Mouse (Mus musculus): ENCODE data around the gene Gbgt1.
"Not testable (repeated sequence)": the region's sequence is repeated elsewhere in the genome, so short reads cannot be mapped to it uniquely, and the experiment has no call there.

Gene Gbgt1

DNA sequence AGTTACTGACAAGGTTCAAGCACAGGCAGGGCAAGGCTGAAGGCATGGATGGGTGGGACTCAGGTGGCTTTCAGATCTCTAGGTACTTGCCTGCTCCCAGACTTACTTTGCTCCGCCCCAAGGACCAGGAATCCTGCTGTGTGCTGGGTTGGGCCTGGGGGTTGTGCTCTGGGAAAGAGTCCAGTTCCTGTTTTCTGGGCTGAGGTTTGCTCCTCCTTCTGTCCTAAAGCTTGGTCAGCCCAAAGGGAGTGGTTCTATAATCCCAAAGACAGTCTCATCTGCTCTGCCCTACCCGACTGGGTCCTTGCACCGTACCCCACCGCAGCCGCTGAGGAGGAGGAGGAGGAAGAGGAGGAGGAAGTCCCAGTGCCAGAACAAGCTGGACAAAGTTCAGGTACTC, at the start of gene Gbgt1:
TSS of gene Gbgt1 (plus strand) at position 221 of the 400 bp plus-strand sequence.
- peak in 1 of 2 experiments; percentile 1 for DNase-seq

DNA sequence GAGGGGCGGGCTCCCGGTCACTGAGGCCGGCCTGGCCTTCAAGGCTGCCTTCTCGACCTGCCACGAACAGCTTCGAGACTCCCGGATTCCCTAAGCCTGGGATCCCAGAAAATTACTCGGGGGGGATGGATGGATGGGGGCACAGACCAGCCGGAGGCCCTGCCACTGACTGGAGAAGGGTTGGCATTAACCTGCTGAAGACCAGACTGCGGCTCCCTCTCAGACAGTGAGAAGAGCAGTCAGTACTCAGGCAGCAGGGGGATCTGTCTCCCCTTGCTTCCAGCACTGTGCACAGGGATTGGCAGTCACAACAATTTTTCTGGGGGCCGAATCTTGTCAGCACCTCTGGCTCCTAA, 49.4 kb upstream of the Gbgt1 start:
- DNase-seq, result no peak

DNA sequence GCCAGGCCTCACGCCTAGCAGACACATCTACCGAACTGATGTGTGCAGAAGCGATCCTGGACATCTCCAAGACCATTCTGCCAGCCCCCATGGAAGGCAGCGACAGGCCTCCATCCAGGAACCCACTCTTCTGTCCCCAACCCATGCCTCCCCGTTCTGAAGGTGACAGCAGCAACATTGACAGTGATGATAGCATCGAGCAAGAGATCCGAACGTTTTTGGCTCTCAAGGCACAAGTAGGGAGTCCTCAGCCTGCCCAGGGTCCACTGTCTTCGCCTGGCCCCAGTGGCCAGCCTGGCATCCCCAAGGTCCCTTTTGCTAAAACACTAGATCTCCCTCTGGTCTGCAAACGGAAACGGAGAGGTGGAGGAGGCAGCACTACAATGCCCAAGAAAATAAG, 45.0 kb upstream of the Gbgt1 start:
- no peak for DNase-seq

DNA sequence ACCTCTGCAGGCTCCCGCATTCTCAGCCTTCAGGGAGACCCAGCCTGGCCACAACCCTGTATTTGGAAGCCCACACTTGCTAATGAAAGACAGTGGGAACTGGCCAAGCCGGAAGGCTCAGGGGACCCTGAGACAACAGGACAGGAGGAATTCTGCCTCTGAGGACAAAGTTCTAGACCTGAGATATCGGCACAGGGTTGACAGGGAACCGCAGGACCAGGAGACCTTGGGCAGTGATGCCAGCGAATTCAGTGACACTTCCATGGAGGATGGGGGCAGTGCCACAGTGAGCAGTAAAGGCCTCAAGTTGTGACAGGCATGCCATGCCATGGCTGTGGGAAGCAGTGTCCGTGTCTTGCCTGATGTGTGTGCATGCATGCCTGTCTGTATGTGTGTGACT, 43.2 kb upstream of the Gbgt1 start:
- DNase-seq, result no peak

DNA sequence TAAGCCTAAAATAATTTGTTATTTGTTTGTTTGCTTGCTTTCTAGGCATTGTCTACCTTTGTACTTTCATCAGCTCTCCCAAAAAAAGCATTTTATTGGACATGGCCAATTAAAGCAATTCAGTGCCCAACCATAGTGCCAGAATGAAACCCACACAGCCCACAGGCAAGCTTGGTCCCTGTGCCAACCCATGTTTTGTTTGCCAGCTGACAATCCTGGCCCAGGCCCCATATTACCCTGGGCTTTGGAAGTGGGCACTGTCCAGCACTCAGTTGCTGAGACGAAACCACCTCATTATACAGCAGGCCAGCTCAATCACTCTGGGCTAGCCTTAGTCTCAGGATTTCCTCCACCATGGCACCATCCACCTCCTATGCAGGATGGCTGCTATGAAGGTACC, 40.1 kb upstream of the Gbgt1 start:
- DNase-seq, result peak; percentile 44 to 58

DNA sequence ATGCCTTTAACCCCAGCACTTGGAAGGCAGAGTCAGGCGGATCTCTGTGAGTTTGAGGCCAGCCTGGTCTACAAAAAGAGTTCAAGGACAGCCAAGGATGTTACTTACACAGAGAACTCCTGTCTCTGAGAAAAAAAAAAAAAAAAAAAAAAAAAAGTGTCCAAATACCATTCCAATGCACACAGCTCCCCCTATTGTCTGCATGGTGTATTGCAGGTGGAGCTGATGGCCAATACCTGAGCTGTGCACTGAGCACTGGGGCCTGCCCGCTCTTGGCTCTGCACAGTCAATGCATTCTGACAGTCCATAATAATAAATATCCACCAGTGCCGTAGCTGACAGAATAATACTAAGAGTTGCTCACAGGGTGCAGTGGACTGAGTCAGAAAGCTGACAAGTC, 32.8 kb upstream of the Gbgt1 start:
- DNase-seq, result peak; percentile 74 to 87

DNA sequence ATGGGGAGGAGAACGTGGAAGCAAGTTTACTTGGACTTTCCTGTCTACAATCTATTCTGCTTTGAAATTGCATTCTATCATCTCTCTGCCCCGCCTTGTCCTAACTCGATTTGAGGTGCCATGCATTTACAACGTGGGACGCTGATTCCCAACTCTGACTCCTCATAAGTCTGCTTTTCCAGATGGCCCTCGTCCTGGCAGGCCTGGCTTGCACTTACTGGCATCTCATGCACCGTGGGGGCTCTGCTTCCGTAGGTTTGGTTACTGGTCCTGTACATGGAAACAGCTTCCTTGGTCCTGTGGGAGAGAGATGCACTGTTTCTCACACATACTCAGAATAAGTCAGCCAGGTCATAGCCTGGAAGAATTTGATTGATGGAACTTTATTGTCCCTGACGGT, 31.8 kb upstream of the Gbgt1 start:
- no peak for DNase-seq

DNA sequence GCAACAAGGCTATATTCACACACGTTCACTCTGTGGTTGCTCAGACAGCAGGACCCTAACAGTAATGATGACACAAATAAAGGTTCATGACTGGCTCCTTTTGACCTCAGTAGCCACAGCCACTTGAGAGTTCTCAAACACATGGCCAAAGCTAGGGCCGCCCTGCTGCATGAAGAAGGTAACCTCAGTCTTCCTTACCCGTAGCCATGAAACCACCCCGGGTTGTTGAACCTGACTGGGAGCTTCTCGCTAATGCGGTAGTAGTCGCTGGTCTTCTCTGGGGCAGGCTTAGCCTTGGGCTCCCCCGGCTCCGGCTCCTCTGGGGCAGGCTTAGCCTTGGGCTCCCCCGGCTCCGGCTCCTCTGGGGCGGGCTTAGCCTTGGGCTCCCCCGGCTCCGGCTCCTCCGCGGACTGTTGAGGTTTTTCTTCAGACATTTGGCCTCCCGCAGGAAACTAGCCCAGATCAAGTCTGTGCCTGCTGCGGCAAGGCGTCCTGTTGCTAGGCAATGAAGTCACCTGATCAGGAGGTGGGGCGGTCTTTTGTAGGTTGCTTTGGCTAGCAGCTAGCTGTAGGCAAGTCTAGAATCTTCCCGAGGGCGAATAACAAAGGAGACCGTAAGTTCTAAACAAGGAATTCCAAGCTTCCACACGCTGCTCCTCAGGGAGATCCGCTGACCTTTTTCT, 30.7 kb upstream of the Gbgt1 start, which contains the start of gene 1700007K13Rik:
TSS of gene 1700007K13Rik (minus strand) at position 497 of the 683 bp plus-strand sequence.
- DNase-seq, result peak; percentile 81 to 86

DNA sequence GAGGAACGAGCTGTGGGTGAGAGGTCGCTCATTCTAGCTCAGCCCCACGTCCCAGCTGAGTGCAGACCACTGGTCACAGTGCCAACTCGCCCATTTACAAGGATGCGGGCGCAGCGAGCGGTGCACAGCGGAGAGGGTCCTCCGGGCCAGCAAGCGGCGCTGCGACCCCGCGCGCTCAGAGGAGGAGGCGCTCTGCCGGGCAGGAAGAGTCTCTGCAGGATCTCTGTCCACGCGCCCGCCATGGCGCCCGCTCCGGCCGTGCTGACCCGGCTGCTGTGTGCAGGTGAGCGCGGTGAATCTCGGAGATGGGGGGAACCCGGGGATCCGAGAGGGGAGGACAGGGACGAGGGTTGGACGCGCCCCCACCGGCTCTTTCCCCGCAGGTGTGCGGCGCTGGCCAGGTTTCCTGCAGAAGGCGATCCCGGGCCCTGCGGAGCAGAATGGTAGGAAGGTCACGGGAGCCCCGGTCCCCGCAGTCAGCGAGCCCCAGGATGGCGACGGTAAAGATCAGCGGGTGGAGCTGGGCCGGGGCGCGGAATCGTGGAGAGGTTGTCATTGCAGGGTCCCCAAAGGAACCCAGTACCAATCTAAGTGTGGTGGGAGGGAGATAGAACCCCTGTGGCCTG, 28.7 kb upstream of the Gbgt1 start, which contains the start of gene Mrps2:
TSS of gene Mrps2 (plus strand) at position 207 of the 626 bp plus-strand sequence.
- peak; percentile 92 to 94 for DNase-seq

DNA sequence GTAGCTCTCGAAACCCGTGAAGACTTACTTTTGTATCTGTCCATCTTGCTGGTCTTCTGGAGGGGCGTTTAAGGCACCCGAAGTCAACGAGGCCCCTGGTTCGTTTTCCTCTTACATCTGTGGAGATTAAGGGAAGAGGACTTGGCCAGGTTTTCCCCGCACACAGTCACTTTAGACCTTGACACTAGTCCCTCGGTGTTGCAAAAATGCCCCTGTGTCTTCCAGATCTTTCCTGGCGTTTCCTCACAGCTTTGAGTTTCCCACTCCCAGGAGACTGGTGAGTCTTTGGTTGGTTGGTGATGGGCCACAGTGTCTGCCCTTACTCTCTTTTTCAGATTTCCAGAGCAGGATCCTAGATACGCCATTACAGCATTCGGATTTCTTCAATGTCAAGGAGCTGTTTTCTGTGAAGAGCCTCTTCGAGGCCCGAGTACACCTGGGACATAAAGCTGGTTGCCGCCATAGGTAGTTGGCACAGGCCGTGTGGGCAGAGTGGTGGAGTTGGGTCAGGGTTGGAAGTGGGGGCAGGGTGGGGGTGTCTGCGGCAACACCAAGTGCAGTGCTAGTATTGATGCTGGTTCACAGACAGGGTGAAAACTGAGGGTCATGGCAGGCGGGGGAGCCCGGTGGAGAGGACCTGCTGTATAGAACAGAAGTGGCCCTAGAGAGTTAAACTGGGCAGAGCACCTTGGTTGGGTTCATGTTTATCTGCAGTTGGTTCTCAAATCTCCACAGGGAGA, 28.0 kb upstream of the Gbgt1 start:
- peak in 1 of 2 experiments; percentile 11 for DNase-seq

DNA sequence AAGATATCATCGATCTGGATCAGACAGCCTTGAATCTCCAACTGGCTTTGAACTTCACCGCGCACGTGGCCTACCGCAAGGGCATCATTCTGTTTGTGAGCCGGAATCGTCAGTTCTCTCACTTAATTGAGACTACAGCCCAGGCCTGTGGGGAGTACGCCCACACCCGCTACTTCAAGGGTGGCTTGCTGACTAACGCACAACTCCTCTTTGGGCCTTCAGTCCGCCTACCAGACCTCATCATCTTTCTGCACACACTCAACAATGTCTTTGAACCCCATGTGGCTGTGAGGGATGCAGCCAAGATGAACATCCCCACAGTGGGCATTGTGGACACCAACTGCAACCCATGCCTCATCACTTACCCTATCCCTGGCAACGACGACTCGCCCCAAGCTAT, 27.2 kb upstream of the Gbgt1 start:
- no peak for DNase-seq

DNA sequence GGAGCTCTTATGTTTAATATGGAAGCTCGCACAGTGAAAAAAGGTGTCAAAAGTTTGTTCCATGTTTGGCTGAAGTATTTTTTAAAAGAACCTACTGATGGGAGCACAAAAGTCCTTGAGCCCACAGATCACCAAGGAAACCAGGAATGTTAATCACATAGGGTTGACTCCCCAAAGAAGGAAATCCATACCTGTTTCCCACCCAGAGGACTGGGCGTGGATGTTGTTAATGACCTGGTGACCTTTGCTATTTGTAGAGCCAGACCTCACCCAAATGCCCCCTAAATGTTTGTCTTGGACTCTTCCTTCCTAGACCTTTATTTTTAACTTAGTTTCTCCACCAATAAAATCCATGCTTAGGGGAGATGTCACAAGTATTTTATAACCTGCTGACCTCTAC, 26.1 kb upstream of the Gbgt1 start:
- no peak for DNase-seq

DNA sequence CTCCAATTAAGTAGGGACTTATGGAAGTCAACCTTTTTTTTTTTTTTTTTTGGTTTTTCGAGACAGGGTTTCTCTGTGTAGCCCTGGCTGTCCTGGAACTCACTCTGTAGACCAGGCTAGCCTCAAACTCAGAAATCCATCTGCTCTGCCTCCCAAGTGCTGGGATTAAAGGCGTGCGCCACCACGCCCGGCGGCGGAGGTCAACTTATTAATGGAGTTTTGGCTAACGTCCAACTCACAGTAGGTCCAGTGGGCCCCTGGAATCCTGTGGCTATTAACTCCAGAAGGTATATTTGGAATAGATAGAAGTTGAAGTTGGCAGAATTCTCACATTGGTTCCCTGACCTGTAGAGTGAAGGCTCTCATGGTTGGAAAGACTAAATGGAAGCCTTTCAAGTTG, 24.7 kb upstream of the Gbgt1 start:
- DNase-seq, result not testable (repeated sequence)

DNA sequence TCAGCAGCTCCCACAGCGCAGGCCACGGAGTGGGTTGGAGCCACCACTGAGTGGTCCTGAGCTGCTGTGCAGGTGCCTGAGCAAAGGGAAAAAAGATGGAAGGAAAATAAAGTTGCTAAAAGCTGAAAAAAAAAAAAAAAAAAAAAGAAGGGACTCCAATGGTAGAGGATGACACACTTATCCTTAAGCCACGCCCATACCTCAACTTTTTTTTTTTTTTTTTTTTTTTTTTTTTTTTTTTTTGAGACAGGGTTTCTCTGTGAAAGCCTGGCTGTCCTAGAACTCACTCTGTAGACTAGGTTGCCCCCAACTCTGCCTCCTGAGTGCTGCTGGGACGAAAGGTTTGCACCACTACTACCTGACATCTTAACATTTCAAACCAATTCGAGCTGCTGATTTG, 18.7 kb upstream of the Gbgt1 start:
- DNase-seq, result not testable (repeated sequence)

DNA sequence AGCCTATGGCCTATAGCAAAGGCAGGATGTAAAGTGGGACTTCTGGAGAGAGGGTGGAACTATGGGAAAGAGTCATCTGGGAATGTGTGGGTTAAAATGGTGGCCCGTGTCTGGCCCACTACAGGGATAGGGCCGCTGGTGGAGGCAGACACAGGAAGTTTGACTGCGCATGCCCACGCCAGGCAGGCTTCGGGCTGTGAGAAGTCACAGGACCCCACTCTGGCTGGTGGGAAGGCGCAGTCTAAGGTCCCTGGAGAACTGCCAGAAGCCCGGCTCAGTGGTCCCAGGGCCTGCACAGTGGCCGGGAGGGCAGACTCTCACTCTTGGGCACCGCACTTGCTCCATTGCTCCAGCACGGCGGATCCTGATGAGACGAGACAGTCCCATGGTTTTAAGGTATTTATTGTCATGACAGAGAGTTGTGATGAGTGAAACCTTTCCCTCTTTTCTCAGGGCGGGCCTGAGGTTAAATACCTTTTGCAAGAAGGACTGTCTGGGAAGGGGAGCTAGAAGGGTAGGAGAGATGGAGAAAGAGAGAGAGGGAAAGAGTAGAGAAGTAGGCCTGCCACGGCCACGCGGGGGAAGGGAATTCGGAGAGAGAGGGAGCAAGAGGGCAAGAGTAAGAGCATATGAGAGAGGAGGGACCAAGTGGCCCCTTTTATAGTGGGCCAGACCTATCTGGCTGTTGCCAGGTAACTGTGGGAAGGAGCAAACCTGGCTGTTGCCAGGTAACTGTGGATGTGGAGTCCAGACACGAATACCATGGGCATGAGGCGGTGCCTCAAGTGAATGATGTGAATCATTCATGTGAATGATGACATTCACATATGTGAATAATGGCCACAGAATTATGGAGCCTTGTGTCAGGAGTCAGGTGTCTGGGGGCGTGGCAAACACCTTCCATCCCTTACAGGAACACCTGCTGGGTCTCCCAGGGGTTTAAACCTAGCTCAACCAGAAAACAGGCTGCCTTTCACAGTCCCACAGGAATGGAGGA, 17.2 kb upstream of the Gbgt1 start:
- peak in 1 of 2 experiments; percentile 14 for DNase-seq

DNA sequence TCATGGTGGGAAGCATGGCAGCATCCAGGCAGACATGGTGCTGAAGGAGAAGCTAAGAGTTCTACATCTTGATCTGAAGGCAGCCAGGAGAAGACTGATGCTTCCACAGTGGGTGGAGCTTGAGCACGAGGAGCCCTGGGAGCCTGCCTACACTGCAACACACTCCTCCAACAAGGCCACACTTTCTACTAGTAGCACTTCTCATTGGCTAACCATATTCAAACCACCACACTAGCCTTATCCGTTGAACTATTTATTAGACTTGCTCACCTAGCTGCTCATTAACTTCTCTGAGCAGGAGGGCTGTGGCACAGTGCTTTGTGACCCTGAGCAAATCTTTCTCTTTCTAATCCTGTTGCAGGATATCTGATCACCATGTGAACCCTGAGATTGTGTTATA, 12.8 kb upstream of the Gbgt1 start:
- DNase-seq, result no peak

DNA sequence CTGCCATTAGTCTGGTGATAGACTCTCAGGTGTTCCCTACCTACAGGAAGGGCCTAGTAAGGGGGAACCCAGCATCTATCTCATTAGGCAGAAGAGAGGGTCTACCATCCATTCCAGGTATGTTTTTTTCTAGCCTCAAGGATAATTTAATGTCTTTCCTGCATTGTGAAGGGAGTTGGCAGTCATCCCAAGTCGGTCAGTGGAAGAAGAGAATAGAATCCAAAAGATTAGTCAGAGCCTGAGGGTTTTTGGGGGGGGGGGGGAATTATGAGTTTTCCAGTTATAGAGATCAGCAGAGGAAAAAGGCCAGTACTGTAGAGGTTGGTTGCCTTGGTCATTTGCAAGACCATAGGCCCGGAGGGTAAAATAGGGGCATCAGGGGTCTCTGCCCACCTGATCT, 2.2 kb upstream of the Gbgt1 start:
- DNase-seq, result peak in 1 of 2 experiments; percentile 6

DNA sequence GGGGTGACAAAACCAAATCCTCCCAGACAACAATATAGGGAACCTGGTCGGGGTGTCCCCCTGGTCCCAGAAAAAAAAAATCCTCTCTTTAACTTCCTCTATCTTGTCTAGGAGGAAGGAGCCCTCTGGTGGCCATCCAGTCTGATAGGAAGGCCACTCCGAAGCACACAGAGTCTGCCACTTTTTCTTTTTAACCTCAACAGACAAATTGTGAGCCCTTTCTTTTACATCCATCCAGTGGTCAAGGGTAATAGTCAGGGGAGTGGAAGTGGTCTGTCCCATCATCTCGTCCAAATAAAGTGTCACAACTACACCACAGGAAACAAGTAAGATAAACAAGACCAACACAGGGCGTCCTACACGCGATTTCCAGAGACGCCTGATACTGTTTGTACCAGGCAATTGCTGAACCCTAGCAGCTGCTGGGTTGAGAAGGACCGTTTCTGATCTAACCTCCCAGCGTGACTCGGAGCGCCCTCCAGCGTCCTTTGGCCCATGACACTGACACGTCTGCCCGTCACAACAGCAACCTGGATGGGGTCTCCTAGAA, 1.4 kb upstream of the Gbgt1 start:
- DNase-seq, result peak in 1 of 2 experiments; percentile 39

DNA sequence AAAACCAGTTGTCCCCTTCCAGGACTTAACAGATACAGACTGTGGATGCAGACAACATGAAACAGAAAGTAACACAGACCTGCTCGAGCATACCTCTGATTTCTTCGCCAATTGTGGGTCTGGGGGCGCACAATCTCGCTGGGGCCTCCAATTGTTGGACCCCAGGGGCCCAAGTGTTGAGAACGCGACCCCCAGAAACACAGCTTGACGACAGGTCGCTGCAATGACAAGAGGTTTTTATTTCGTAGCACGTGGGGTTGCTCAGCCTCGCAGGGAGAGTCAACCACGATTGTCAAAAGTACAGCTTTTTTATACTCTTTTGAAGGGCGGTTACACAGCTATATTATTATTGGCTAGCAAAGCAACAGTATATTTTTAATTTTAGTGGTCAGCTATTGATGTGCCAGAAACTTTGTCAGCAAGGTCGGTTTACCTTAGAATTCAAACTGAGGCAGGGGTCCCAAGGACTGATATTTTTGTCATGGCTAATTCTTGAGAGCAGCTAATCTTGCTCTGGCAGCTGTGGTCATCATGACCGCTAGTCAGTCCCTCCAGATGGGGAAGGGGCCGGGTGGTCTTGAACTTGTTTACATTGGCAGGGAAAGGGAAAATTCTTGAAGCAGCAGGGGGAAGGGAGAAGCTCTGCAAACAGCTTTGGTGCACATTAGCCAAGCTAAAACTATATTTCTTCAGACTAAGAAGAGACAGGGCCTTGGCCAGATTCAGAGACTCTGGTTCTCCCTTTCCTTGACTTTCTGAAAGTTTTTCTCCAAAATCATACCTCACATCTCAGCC, 693 bp upstream of the Gbgt1 start:
- peak in 1 of 2 experiments; percentile 1 for DNase-seq

DNA sequence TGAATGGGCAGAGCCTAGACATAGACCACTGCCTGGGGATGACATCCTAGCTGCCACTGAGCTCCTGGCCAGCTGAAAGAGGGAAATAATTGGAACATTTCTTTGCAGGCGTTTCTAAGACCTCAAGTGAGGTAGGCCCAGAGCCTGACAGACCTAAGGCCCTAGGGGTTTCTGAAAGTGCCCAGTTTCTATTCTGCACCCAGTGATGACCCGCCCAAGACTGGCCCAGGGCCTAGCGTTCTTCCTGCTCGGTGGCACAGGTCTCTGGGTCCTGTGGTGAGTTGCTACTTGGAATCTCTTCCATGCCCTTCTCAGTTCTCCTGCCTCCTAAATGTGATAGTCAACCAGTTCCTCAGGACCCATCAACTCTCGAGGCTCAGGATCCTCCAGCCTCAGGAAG, 870 bp downstream of the Gbgt1 start:
- DNase-seq, result no peak

DNA sequence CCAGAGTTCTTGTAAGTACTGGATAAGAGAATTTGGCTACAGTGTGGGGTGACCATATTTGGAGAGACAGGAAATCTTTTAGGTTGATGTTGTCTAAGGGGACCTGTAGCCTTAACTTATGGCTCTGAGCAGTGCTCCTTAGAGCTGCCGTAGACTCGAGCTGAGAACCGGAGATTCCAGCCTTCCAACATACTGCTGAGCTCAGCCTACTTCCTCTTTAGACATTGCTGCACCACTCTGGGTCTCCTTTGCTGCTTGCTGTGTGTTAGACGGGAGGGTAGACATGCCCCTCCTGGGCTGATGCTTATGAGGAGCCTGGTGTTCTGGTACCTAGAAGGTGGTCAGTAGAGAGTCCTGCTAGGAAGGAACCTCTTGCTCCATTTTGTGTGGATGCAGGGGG, 1.7 kb downstream of the Gbgt1 start:
- DNase-seq, result no peak
